In genomic region chr12:111827556-111827955, GRCm38 (mm10) we compare ENCODE assay signal across 25 mouse cellular contexts.
"Had no signal": no experiment of that assay in that cellular context is flagged by ENCODE, and none has a peak within 500 bp of the region (broad histone marks: within the 10 kb centered on the region; RNA-seq: fewer than 3 reads in every experiment).

No protein-coding gene starts in this region.

- H3K9ac ChIP-seq: heart, embryonic 13.5 days; heart, embryonic 15.5 days; hindbrain, embryonic 12.5 days; hindbrain, embryonic 14.5 days; limb, embryonic 13.5 days; limb, embryonic 15.5 days; liver, embryonic 12.5 days; liver, embryonic 14.5 days had no signal

- H3K9me3 ChIP-seq: heart, embryonic 13.5 days; heart, embryonic 15.5 days; hindbrain, embryonic 10.5 days; hindbrain, embryonic 12.5 days; limb, embryonic 13.5 days; limb, embryonic 15.5 days; liver, embryonic 12.5 days had no signal

- DNase-seq: gastrocnemius, postnatal 14 days; gastrocnemius, postnatal 36 days; heart, adult 2 months; heart, postnatal 14 days; heart, postnatal 4 days; kidney, adult 18-20 months; kidney, adult 8-10 months; kidney, postnatal 10 days; kidney, postnatal 25 days; kidney, postnatal 4 days; layer of hippocampus, adult 9-11 months; left cerebral cortex, postnatal 4 days had no signal

- H3K27me3 ChIP-seq: heart, embryonic 13.5 days; heart, embryonic 15.5 days; hindbrain, embryonic 12.5 days; limb, embryonic 13.5 days; limb, embryonic 15.5 days; liver, embryonic 12.5 days had no signal

- H3K4me1 ChIP-seq: heart, embryonic 15.5 days; hindbrain, embryonic 12.5 days; limb, embryonic 13.5 days; limb, embryonic 15.5 days had no signal

- H3K4me2 ChIP-seq: heart, embryonic 11.5 days; heart, embryonic 13.5 days; heart, embryonic 15.5 days; hindbrain, embryonic 12.5 days; hindbrain, embryonic 14.5 days; limb, embryonic 13.5 days; limb, embryonic 15.5 days; liver, embryonic 12.5 days had no signal

- ATAC-seq: hindbrain, embryonic 16.5 days; inflammation-experienced regulatory T-cells, adult 6 months; intestine, embryonic 16.5 days; liver, embryonic 12.5 days had no signal

- H3K27ac ChIP-seq: heart, adult 2 months; heart, embryonic 13.5 days; heart, embryonic 15.5 days; hindbrain, embryonic 12.5 days; hindbrain, embryonic 14.5 days; limb, embryonic 13.5 days; limb, embryonic 15.5 days; liver, embryonic 12.5 days; liver, embryonic 14.5 days had no signal

- H3K4me3 ChIP-seq: heart, adult 2 months; heart, embryonic 13.5 days; heart, embryonic 15.5 days; hindbrain, embryonic 10.5 days; hindbrain, embryonic 12.5 days; limb, embryonic 13.5 days; limb, embryonic 15.5 days; liver, embryonic 12.5 days had no signal
